In genomic region chr6:65157042-65157441, GRCm38 (mm10) we compare ENCODE assay signal across 33 mouse cellular contexts. TPM values are rescaled to one million over a fixed set of nuclear protein-coding genes. Genes with fewer than 3 reads are reported as not detected.
DNase-seq lines count a peak whose midpoint lies in the region; ATAC-seq lines count a peak whose summit lies in the region.
"Had no signal": no experiment of that assay in that cellular context is flagged by ENCODE, and none has a peak within 500 bp of the region (broad histone marks: within the 10 kb centered on the region; RNA-seq: fewer than 3 reads in every experiment).

No protein-coding gene starts in this region.

- H3K4me3 ChIP-seq in embryonic facial prominence, embryonic 11.5 days (ENCODE audit: low read depth, low read length), result no peak overlapping the region
- H3K4me3 ChIP-seq in embryonic facial prominence, embryonic 10.5 days, result no peak overlapping the region
- no peak overlapping the region for H3K4me3 ChIP-seq in forebrain, embryonic 13.5 days
- H3K4me3 ChIP-seq: embryonic facial prominence, embryonic 15.5 days; heart, embryonic 10.5 days; kidney, embryonic 15.5 days; limb, embryonic 10.5 days; limb, embryonic 15.5 days; liver, embryonic 13.5 days; megakaryocyte, embryonic 14.5 days; midbrain, embryonic 12.5 days; myocyte; neural tube, embryonic 12.5 days had no signal

- no peak overlapping the region for H3K4me2 ChIP-seq in embryonic facial prominence, embryonic 11.5 days (ENCODE audit: low read depth, low read length)
- no peak overlapping the region for H3K4me2 ChIP-seq in forebrain, embryonic 13.5 days
- H3K4me2 ChIP-seq: embryonic facial prominence, embryonic 15.5 days; kidney, embryonic 15.5 days; limb, embryonic 15.5 days; liver, embryonic 13.5 days; midbrain, embryonic 12.5 days; neural tube, embryonic 12.5 days had no signal

- WGBS in embryonic facial prominence, embryonic 11.5 days, result 85% methylated on average over 4 of the region's 4 CpGs
- 91% methylated on average over 4 of the region's 4 CpGs for WGBS in embryonic facial prominence, embryonic 10.5 days
- WGBS in forebrain, embryonic 13.5 days, result 94% methylated on average over 4 of the region's 4 CpGs

- no peak overlapping the region for H3K27ac ChIP-seq in embryonic facial prominence, embryonic 11.5 days (replicated peaks; ENCODE audit: low read depth, low read length)
- H3K27ac ChIP-seq in embryonic facial prominence, embryonic 10.5 days (replicated peaks), result no peak overlapping the region
- H3K27ac ChIP-seq in forebrain, embryonic 13.5 days, result no peak overlapping the region
- H3K27ac ChIP-seq: embryonic facial prominence, embryonic 15.5 days; heart, embryonic 10.5 days; kidney, embryonic 15.5 days; limb, embryonic 10.5 days; limb, embryonic 15.5 days; liver, embryonic 13.5 days; midbrain, embryonic 12.5 days; neural tube, embryonic 12.5 days; stomach, postnatal 0 days had no signal

- no peaks in the 10 kb centered on the region for H3K36me3 ChIP-seq in embryonic facial prominence, embryonic 11.5 days (replicated peaks; ENCODE audit: control insufficient read depth, insufficient read depth, low read depth, low read length)
- no peaks in the 10 kb centered on the region for H3K36me3 ChIP-seq in embryonic facial prominence, embryonic 10.5 days (replicated peaks)
- H3K36me3 ChIP-seq in forebrain, embryonic 13.5 days (ENCODE audit: poor library complexity, severe bottlenecking), result no peaks in the 10 kb centered on the region
- H3K36me3 ChIP-seq: embryonic facial prominence, embryonic 15.5 days; G1E; heart, embryonic 10.5 days; kidney, embryonic 15.5 days; limb, embryonic 10.5 days; limb, embryonic 15.5 days; liver, embryonic 13.5 days; midbrain, embryonic 12.5 days; neural tube, embryonic 12.5 days had no signal

- DNase-seq in embryonic facial prominence, embryonic 11.5 days (ENCODE audit: low spot score), result no peak
- no peak for DNase-seq in embryonic facial prominence, embryonic 10.5 days (ENCODE audit: low spot score)
- DNase-seq in cerebellum, adult 11 months, result peak; percentile 72
- peak; percentile 82 for DNase-seq in cerebellum, adult 9-10 months
- peak; percentile 79 to 80 for DNase-seq in cerebellum, postnatal 36 days
- DNase-seq in right cerebral cortex, postnatal 10 days (ENCODE audit: low spot score in 2 of 2), result no peak
- DNase-seq: adrenal gland, adult 8-10 months; gastrocnemius, postnatal 25 days; heart, adult 11 months; heart, postnatal 36 days; kidney, adult 18-20 months; kidney, postnatal 36 days; liver, embryonic 13.5 days; lung, adult 18-20 months; lung, postnatal 4 days; right cerebral cortex, postnatal 4 days; thymus, adult 18-20 months; thymus, postnatal 25 days had no signal

- no peaks in the 10 kb centered on the region for H3K27me3 ChIP-seq in embryonic facial prominence, embryonic 11.5 days (ENCODE audit: control insufficient read depth, insufficient read depth, low read length)
- H3K27me3 ChIP-seq in embryonic facial prominence, embryonic 10.5 days (replicated peaks; ENCODE audit: low read depth, poor library complexity, severe bottlenecking), result no peaks in the 10 kb centered on the region
- no peaks in the 10 kb centered on the region for H3K27me3 ChIP-seq in forebrain, embryonic 13.5 days
- H3K27me3 ChIP-seq: embryonic facial prominence, embryonic 15.5 days; kidney, embryonic 15.5 days; limb, embryonic 15.5 days; liver, embryonic 13.5 days; megakaryocyte, embryonic 14.5 days; midbrain, embryonic 12.5 days; neural tube, embryonic 12.5 days had no signal

- H3K9ac ChIP-seq in embryonic facial prominence, embryonic 11.5 days (replicated peaks; ENCODE audit: low read length), result no peak overlapping the region
- H3K9ac ChIP-seq in forebrain, embryonic 13.5 days, result no peak overlapping the region
- H3K9ac ChIP-seq: embryonic facial prominence, embryonic 15.5 days; kidney, embryonic 15.5 days; limb, embryonic 15.5 days; liver, embryonic 13.5 days; midbrain, embryonic 12.5 days; neural tube, embryonic 12.5 days had no signal

- ATAC-seq in embryonic facial prominence, embryonic 11.5 days (replicated peaks; ENCODE audit: insufficient number of reproducible peaks, low FRiP score, low TSS enrichment, low read depth), result 0 out of 2 replicates have a peak, but pooled peaks have one; percentile 44
- no peak for ATAC-seq in forebrain, embryonic 13.5 days
- ATAC-seq: forebrain, embryonic 14.5 days; hindbrain, embryonic 16.5 days; lung, postnatal 0 days had no signal

- H3K9me3 ChIP-seq in embryonic facial prominence, embryonic 11.5 days (replicated peaks; ENCODE audit: control insufficient read depth, low read length), result no peaks in the 10 kb centered on the region
- H3K9me3 ChIP-seq in embryonic facial prominence, embryonic 10.5 days, result no peaks in the 10 kb centered on the region
- no peaks in the 10 kb centered on the region for H3K9me3 ChIP-seq in forebrain, embryonic 13.5 days (replicated peaks)
- H3K9me3 ChIP-seq: embryonic facial prominence, embryonic 15.5 days; heart, embryonic 10.5 days; kidney, embryonic 15.5 days; limb, embryonic 10.5 days; limb, embryonic 15.5 days; liver, embryonic 13.5 days; megakaryocyte, embryonic 14.5 days; midbrain, embryonic 12.5 days; neural tube, embryonic 12.5 days had no signal

- H3K4me1 ChIP-seq in embryonic facial prominence, embryonic 11.5 days (ENCODE audit: control insufficient read depth, insufficient read depth, low read length), result no peaks in the 10 kb centered on the region
- no peaks in the 10 kb centered on the region for H3K4me1 ChIP-seq in embryonic facial prominence, embryonic 10.5 days
- no peaks in the 10 kb centered on the region for H3K4me1 ChIP-seq in forebrain, embryonic 13.5 days
- H3K4me1 ChIP-seq: embryonic facial prominence, embryonic 15.5 days; heart, embryonic 10.5 days; kidney, embryonic 15.5 days; limb, embryonic 10.5 days; limb, embryonic 15.5 days; liver, embryonic 13.5 days; midbrain, embryonic 12.5 days; neural tube, embryonic 12.5 days had no signal

RNA-seq across cellular contexts. Expression of gene Hpgds, which starts 12.3 kb away (rescaled TPM):
- polyA plus RNA-seq in embryonic facial prominence, embryonic 11.5 days (2014; fragmentation: Nextera tagmentation; extraction: Ambion mirVana), result 2.8 and 4.8 TPM in 2 replicates
- 3.6 and 4.3 TPM in 2 replicates for polyA plus RNA-seq in embryonic facial prominence, embryonic 10.5 days (2016; fragmentation: Nextera tagmentation; extraction: Ambion mirVana)
- polyA plus RNA-seq in forebrain, embryonic 13.5 days (2015; fragmentation: Nextera tagmentation; extraction: Ambion mirVana), result 4.4 and 4.9 TPM in 2 replicates
- polyA plus RNA-seq: G1E had no signal

Comparison
In these comparisons a context has a peak if more than half of its experiments do, and no peak if none do; other contexts are left out.
1. DNase-seq: peak in cerebellum, adult 11 months (single experiment), cerebellum, adult 9-10 months (single experiment) and cerebellum, postnatal 36 days (2 of 2); none in embryonic facial prominence, embryonic 11.5 days (single experiment), embryonic facial prominence, embryonic 10.5 days (single experiment) and right cerebral cortex, postnatal 10 days (0 of 2).